Comparison of ENCODE assay signal across 9 mouse cellular contexts in the genomic region with DNA sequence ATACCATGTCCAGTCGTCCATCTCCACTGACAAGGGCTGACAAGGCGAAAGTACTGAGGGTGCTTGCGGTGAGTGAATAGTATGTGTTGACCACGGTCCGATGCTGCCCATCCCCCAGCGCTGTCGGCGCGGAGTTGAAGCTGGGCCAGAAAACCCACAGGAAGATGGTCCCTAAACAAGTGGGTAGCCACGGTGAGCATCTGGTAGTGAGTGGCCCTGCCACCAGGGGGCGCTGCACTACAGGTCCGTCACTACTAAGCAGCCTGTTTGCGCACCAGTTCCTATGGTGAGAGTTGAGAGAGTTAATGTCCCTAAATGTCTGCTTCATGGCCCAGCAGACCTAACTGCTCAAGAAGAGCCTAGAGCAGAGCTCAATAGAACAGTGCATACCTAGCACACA. TPM values are rescaled to one million over a fixed set of nuclear protein-coding genes. Genes with fewer than 3 reads are reported as not detected.
DNase-seq lines count a peak whose midpoint lies in the region; ATAC-seq lines count a peak whose summit lies in the region.
"Had no signal": no experiment of that assay in that cellular context is flagged by ENCODE, and none has a peak within 500 bp of the region (broad histone marks: within the 10 kb centered on the region; RNA-seq: fewer than 3 reads in every experiment).

No protein-coding gene starts in this region.

- H3K4me2 ChIP-seq in embryonic facial prominence, embryonic 11.5 days (ENCODE audit: low read depth, low read length) = no peak overlapping the region
- H3K4me2 ChIP-seq: heart, embryonic 13.5 days had no signal

- no peak overlapping the region for H3K27ac ChIP-seq in embryonic facial prominence, embryonic 11.5 days (replicated peaks; ENCODE audit: low read depth, low read length)
- H3K27ac ChIP-seq: heart, embryonic 13.5 days had no signal

- WGBS in embryonic facial prominence, embryonic 11.5 days = 18% methylated on average over 13 of the region's 13 CpGs

- H3K4me3 ChIP-seq in embryonic facial prominence, embryonic 11.5 days (ENCODE audit: low read depth, low read length) = no peak overlapping the region
- H3K4me3 ChIP-seq: heart, embryonic 13.5 days had no signal

- peak; percentile 66 for DNase-seq in right cerebral cortex, adult 18-20 months
- no peak for DNase-seq in right cerebral cortex, postnatal 36 days (ENCODE audit: low spot score in 2 of 2)
- DNase-seq in adrenal gland, postnatal 14 days = peak; percentile 89
- peak; percentile 77 for DNase-seq in embryonic facial prominence, embryonic 11.5 days (ENCODE audit: low spot score)
- DNase-seq in kidney, adult 8-10 months = peak; percentile 38 to 73
- DNase-seq in lung, adult 18-20 months = peak; percentile 52 to 65
- DNase-seq in right cerebral cortex, postnatal 14 days = peak; percentile 84
- DNase-seq in urinary bladder, postnatal 25 days (ENCODE audit: low spot score) = peak; percentile 83

- H3K4me1 ChIP-seq in embryonic facial prominence, embryonic 11.5 days (ENCODE audit: control insufficient read depth, insufficient read depth, low read length) = no peaks in the 10 kb centered on the region

- no peaks in the 10 kb centered on the region for H3K9me3 ChIP-seq in embryonic facial prominence, embryonic 11.5 days (replicated peaks; ENCODE audit: control insufficient read depth, low read length)
- H3K9me3 ChIP-seq: heart, embryonic 13.5 days had no signal

- no peak overlapping the region for H3K9ac ChIP-seq in embryonic facial prominence, embryonic 11.5 days (replicated peaks; ENCODE audit: low read length)
- H3K9ac ChIP-seq: heart, embryonic 13.5 days had no signal

- H3K27me3 ChIP-seq in embryonic facial prominence, embryonic 11.5 days (ENCODE audit: control insufficient read depth, insufficient read depth, low read length) = peaks cover 28% of the 10 kb centered on the region

- no peak for ATAC-seq in embryonic facial prominence, embryonic 11.5 days (replicated peaks; ENCODE audit: insufficient number of reproducible peaks, low FRiP score, low TSS enrichment, low read depth)

- no peaks in the 10 kb centered on the region for H3K36me3 ChIP-seq in embryonic facial prominence, embryonic 11.5 days (replicated peaks; ENCODE audit: control insufficient read depth, insufficient read depth, low read depth, low read length)
- H3K36me3 ChIP-seq: heart, embryonic 13.5 days had no signal

RNA-seq across cellular contexts. Expression of a gene that starts 8.7 kb away (rescaled TPM):
- 0.86 and 2.1 TPM in 2 replicates for total RNA-seq in adrenal gland, postnatal 14 days (2021)
- 0.25 and 0.26 TPM in 2 replicates for polyA plus RNA-seq in embryonic facial prominence, embryonic 11.5 days (2014; fragmentation: Nextera tagmentation; extraction: Ambion mirVana)

RNA-seq across cellular contexts. Expression of a gene that starts 41.2 kb away (rescaled TPM):
- 0.96 and 1.5 TPM in 2 replicates for total RNA-seq in adrenal gland, postnatal 14 days (2021)
- 0.36 TPM in 1 of 2 replicates, not detected in the other for polyA plus RNA-seq in embryonic facial prominence, embryonic 11.5 days (2014; fragmentation: Nextera tagmentation; extraction: Ambion mirVana)
- polyA plus RNA-seq: heart, embryonic 13.5 days had no signal

RNA-seq across cellular contexts. Expression of a gene that starts 51.0 kb away (rescaled TPM):
- total RNA-seq in adrenal gland, postnatal 14 days (2021) = 8.3 and 9.7 TPM in 2 replicates
- polyA plus RNA-seq in embryonic facial prominence, embryonic 11.5 days (2014; fragmentation: Nextera tagmentation; extraction: Ambion mirVana) = 9.8 and 13.1 TPM in 2 replicates

RNA-seq across cellular contexts. Expression of a gene that starts 51.1 kb away (rescaled TPM):
- 255 and 265 TPM in 2 replicates for total RNA-seq in adrenal gland, postnatal 14 days (2021)
- 784 and 788 TPM in 2 replicates for polyA plus RNA-seq in embryonic facial prominence, embryonic 11.5 days (2014; fragmentation: Nextera tagmentation; extraction: Ambion mirVana)

Comparison
In these comparisons a context has a peak if more than half of its experiments do, and no peak if none do; other contexts are left out.
1. DNase-seq: peak in right cerebral cortex, adult 18-20 months (single experiment), adrenal gland, postnatal 14 days (single experiment), embryonic facial prominence, embryonic 11.5 days (single experiment), kidney, adult 8-10 months (2 of 2), lung, adult 18-20 months (2 of 2), right cerebral cortex, postnatal 14 days (single experiment) and urinary bladder, postnatal 25 days (single experiment); none in right cerebral cortex, postnatal 36 days (0 of 2).